Mouse (Mus musculus): ENCODE results near the gene Grm3.

GRCm38 (mm10) chr5:9525507-9525906, 199.5 kb downstream of the Grm3 start:
- no peak for TF ChIP-seq CTCF (IDR thresholded peaks at IDR 0.05; ENCODE audit: insufficient read depth, low read length)
- TF ChIP-seq POLR2A (IDR thresholded peaks at IDR 0.05; ENCODE audit: borderline replicate concordance, extremely low read depth, low read depth, low read length) = no peak
